Mouse (Mus musculus) urinary bladder, postnatal 10 days (tissue): ENCODE data around the gene Tdrd5.
"Not testable (repeated sequence)": the region's sequence is repeated elsewhere in the genome, so short reads cannot be mapped to it uniquely, and the experiment has no call there.

Source experiments
- DNase-seq: peaks from one replicate; pipeline ENCODE4 v3.0.0; 2022; ENCODE audit warnings: low spot score

The Tdrd5 gene

DNA sequence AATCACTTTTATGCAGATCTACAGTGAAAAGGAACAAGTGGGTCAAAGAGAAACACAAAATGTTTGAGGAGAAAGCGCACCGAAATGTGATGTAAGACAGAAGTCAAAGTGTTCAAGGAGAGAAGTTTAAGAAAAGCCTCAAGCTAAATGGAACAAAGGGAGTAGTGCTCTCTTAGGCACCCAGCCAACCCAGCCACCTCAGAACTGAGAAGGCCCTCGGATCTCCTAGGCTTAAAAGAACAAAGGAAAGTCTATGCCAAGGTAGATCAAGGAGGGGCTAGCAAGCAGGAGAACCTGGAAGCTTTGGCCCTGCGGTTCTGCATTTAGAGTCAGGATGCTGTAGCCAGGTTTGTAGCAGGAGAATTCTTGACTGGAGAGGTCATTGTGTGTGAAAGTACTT lies 48.6 kb downstream of the Tdrd5 start:
- no peak for DNase-seq

DNA sequence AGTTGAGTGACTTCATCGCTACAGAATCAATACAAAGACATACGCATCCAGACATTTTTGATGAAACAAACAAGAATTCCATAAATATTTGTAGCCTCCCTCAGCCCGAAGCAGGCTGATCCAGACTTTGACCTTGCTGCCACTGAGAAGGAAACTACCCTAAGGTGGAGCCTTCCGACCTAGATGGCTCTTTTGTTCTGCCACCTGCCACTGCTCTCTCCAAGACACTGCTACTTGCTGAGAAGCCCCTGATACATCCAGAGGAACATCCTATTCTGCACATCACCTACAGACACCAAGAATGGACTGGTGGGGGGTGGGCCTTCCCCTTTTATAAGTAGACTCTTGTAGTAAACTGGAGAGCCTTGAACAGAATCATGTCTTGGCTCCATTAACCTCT lies 52.4 kb downstream of the Tdrd5 start:
- DNase-seq, result not testable (repeated sequence)

DNA sequence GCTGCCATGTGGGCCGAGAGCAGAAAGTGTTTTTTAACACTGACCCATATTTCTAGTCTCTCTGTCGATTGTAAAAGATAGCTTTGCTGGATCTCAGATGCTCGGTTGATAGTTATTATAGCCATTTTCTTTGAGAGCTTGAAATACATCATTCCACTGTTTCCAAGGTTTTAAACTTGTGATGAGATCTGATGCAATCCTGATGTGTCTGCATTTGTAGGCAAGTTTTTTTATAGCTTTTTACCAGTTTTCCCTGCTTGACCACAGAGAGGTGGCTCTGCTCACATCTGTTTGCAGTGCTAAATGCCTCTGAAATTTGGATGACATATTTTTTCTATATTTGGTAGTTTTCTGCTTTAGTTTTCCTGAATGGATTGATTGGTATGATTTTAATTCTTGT lies 55.6 kb downstream of the Tdrd5 start:
- DNase-seq, result no peak

DNA sequence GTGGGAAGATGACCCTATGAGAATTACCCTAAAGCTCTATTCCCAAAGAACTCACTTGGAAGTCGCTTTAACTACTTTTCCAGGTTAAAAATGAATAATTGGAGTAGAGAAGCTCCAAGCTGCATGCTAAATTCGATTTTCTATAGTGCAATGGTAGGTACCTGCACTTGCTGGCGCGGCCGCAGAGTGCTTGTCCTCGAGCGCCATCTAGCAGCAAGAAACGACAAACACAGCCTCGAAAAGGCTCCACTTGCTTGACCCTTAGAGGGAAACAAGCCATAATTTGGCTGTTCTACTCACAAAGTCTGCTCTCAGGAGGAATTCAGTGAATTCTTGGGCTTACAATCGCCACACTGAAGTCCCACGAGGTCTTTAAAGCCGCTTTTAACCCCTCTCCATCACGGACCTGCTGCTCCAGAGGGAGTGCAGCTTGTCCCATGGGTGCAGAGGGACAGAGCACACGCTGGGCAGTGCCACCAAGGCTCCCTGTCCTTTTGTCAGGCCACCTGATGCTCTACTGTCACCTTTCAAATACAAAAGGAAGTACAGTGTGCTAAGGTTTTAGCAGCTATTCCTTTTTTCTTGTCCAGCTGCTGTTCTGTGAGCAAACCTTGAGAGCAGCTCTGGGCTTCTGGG lies 61.6 kb downstream of the Tdrd5 start:
- no peak for DNase-seq

DNA sequence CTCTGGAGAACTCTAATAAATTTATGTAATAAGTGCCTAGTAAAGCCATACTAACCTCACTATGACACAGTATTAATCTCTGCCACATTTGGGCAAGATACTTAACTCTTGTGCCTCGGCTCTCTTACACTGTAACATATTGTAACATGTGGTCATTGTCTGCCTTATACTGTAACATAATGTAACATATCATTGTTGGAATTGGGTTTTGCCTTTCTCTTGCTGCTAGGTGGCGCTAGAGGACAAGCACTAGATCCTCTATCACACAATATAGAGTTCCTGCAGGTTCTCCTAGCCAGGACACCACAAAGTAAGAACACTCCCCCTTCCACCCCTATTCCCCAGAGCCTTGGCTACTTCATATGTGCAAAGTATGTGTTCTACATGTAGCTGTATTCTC lies 62.4 kb downstream of the Tdrd5 start:
- no peak for DNase-seq

DNA sequence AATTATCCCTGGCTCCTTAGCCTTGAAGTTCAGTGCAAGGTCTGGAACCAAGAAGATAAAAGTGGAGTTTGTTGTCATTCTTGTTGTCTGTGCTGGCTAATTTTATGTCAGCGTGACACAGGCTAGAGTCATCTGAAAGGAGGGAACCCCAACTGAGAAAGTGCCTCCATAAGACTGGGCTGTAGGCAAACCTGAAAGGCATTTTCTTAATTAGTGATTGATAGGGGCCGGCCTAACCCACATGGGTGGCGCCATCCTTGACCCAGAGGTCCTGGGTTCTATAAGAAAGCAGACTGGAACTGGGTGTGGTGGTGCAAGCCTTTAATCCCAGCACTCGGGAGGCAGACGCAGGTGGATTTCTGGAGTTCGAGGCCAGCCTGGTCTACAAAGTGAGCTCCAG lies 72.3 kb downstream of the Tdrd5 start:
- DNase-seq, result no peak

DNA sequence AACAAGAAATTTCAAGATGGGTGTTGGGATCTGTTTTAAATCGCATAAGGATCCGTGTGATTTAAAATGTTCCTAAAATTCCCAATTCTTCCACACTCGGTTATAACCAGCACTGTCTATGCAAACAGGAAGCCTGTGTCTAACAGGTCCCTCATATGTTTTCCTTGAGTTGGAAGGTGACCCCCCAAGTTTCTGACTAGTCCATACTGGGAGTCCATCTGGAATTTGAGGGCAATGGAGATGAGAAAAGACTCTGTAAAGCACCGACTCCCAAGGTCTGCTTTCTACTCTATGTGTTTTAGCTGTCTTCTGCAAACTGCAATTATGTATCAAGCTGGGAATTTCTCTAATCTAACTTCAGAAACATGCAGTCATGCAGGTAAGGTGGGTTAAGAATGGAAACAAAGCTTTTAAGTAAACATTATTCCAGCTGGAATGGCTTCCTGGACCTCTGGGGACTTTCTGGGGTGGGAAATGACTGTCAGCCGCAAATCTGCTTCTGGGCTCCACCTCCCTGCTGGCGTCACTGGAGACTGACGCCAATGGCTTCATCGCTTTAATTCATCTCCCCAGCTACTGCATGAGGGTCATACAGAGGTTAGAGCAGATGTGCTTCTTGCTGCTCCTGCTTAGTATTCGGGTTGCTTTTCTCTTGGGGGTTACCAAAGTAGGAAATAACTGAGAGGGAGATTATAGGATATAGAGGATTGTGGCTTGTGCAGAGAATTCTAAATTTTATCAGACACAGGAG lies 73.0 kb downstream of the Tdrd5 start:
- DNase-seq, result no peak

DNA sequence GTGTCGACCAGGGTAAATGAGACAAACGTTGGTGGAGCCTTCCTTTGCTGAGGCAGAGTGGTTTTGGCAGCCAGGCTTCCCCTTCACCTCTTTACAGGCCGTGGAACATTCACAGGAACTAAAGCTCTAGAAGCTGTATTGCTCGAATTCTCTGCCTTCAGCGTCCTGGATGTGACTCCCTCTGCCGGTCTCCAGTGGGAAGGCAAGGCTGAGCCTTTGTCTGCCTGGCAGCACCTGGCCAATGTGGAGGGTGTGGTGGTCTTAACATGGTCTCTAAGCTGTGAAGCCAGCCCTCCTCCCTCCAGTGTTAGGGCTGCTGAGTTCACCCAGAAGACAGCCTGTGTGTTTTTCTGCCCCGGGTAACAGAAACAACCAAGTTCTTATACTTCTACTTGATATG lies 74.0 kb downstream of the Tdrd5 start:
- no peak for DNase-seq

DNA sequence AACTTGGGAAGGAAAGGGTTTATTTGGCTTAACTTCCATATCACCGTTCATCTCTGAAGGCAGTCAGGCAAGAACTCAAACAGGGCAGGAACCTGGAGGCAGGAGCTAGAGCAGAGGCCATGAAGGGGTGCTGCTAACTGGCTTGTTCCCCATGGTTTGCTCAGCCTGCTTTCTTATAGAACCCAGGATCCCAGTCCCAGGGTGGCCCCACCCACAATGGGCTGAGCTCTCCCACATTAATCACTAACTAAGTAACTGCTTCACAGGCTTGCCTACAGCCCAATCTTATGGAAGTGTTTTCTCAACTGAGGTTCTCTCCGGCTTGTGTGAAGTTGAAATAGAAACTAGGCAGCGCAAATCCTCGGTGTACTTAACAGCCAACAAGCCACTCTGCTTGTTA lies 74.7 kb downstream of the Tdrd5 start:
- DNase-seq, result no peak

DNA sequence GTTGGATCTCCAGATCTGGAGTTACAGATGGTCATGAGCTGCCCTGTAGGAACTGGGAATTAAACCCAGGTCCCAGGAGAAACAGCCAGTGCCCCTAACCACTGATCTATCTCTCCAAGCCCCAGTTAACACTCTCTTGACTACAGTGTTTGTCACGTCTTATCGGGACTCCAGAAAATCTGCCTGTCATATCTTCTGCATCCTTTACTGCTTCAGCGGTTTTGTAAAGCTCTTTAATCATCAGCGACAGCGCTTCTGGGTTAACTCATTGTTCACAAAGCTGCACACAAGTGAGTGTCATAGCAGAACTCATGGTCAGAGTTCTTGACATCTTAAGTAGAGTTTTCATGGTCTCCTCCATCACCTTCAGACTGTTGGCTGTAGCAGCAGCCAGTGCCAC lies 76.6 kb downstream of the Tdrd5 start:
- DNase-seq, result no peak

DNA sequence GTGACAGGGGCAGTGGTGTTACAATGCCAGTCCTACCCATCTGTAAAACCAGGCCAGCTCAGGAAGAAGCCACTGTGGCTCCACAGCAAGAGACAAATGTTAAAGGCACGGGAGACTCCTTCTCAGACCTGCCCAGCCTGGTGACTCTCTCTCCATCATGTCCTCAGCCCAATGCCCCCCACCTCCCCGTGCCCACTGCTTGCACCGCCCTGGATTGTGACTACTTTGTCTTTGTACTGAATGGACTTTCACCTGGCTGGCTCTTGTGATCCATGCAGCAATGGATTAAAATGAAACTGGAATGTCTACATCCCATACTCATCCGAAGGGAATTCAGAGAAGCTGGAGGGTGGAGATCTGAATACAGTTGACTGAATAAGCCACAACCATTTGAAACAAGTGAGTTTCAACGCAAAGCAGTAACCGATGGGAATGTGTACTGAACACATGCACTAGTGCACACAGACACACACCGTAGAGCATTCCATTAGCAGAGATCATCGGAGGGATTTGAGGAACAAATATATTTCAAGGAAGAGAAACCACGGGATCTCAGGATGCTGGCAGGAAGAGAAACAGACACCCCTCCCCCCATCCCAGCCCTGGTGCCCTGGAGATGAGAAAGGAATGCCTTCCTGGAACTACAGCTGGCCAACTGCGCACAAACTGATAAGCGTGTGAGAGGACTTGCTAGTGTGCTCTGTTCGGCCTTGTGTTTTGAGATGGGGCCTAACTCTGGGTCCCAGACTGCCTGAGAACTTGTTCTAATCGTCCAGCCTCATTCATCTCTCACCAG lies 81.1 kb downstream of the Tdrd5 start:
- DNase-seq, result no peak

DNA sequence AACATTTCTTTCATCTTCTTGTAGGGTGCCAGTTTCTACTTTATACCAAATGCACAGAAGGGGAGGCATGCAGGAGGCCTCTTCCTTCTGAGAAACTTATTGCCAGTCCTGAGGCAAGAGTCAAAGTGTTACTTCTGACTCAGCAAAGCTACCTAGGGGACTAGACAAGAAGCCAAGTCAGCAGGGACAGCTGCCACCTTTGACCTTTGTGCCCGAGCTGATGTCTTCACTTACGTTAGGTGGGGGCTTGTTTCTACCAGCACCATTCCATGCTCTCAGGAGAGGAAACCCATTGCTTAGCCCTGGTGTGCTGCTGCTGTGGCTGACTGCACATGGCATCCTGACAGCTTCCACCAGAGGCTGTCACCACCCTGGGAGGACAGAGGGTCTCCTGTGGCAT lies 82.1 kb downstream of the Tdrd5 start:
- DNase-seq, result no peak

DNA sequence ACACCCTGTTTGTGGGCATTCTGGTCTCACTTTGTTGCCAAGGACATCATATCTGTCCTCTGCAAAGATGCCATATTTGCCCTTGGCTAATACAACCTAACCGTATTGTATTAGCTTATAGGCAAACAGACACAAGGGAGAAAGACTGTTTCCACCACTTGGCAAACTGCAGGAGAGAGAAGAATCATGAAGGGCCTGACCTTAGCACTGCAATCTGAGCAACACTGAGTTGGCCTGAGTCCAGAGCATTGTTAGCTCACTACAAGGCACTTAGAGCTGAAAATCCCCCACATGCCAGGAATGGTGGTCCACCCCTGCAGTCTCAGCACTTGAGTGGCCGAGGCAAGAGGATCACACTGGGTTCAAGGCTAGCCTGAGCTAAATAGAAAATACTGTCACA lies 84.9 kb downstream of the Tdrd5 start:
- no peak for DNase-seq

DNA sequence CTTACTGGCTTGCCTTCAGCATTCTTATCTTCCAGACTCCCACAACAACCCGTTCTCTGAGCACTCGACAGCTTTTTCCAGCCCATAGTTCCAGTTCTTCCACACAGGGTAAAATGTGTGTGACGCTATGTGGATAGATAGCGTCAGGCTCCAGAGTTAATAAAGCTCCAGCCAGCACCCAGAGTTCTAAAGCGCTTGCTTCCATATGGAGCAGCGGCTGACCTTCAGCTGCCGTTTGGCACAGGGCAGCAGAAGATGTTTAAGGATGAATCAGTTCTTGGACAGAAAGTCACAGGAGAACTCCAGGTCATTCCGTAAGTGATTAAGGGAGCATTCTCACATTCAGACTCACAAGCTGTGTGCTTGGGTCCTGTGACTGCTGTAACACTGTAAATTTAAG lies 85.5 kb downstream of the Tdrd5 start:
- DNase-seq, result no peak

DNA sequence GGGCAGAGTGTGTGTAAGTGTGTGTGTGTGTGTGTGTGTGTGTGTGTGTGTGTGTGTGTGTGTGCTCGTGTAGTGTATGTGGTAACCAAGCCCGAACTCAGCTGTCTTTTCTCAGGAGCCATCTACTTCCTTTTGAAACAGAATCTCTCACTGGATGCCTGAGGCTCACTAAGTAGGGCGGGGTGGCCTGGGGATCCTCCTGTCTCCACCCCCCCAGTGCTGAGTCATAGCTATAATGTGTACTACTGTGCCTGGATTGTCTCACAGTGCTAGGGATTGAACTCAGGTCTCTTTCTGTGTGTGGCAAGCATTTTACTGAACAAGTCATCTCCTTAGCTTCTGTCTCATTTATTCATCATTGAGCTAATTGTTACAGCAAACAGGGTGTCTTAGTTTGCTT lies 86.1 kb downstream of the Tdrd5 start:
- DNase-seq, result no peak

DNA sequence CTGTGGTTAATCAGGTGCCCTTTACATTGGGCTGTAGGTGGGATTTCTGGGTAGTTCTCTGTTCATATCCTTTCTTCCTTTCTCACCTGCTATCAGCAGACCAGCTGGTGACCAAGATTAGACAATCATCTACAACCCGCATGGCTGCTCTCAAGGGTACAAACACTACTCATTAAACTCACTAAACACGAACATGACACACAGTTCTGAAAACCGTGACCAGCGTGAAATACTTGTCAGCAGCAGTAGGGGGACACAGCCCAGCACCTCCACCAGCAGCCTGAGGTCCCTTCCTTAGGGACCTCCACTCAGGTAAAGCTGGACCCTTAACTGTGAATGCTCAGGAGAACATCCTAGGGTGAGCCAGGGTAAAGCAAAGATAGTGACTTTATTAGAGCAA lies 87.2 kb downstream of the Tdrd5 start:
- DNase-seq, result no peak

DNA sequence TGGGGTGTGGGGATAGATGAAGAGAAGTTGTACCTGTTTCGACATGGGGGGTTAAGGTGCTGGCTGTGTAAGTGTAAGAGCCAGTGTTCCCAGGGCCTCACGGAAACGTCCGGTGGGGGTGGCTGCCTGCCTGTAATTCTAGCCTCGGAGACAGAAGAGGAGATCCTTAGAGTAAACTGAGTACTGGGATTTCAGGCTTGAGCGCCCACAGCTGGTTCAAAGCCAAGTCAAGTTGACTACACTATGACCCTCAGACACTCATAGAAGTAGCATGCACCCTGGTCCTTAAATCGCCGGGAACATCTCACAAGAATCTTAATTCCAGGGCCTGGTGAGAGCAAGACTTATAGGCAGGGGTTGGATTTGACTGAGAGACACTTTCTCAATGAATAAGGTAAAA lies 88.8 kb downstream of the Tdrd5 start:
- no peak for DNase-seq

DNA sequence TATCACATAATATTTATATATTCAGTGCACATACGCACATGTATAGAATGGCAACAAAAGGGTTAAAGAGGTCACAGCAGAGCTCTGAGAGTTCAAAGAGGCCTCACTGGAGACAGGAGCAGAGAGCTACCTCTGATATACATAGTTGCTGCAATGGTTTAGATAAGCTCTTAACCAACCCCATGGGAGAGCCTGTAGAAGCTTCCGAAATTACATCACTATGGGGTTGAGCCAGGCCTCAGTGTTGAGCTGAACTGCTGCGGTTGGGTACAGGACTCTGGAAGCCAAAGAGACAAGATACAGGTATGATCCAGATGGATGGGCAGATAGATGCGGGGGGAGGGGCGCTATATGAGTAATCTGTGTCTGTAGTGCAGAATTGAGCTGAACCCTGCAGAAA lies 90.5 kb downstream of the Tdrd5 start:
- DNase-seq, result no peak

DNA sequence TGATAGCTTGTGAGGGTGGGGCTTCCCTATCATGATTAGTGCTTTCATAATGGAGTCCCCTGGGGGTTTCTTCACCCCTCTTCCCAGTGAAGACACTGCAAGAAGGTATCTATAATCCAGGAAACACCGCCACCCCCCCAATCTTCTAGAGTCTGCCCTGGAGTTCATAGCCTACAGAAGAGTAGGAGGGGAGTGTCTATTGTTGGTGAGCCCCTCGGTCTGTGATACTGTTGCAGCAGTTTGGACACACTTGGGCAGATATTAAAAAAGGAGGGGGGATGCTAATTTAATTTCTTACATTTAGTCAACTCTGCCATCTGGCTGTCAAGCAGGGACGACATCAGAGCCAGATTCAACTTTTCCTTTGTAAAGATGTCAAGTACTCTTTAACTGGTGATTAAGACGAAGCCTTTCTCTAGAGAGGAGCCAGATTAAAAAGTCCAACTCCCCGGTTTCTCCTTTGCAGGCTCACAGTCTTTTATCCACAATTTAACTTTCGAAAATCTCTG lies 91.6 kb downstream of the Tdrd5 start:
- no peak for DNase-seq
